Mouse (Mus musculus): Measurements from ENCODE around the gene Ccdc27. TPM values are rescaled to one million over a fixed set of nuclear protein-coding genes. Genes with fewer than 3 reads are reported as not detected.
A peak's percentile ranks its signal among the peaks of the same experiment; 100 is the strongest.

Ccdc27 gene
- polyA plus RNA-seq (2016; fragmentation: Nextera tagmentation; extraction: Ambion mirVana), result 0.06 and 0.13 TPM in 2 replicates

DNA sequence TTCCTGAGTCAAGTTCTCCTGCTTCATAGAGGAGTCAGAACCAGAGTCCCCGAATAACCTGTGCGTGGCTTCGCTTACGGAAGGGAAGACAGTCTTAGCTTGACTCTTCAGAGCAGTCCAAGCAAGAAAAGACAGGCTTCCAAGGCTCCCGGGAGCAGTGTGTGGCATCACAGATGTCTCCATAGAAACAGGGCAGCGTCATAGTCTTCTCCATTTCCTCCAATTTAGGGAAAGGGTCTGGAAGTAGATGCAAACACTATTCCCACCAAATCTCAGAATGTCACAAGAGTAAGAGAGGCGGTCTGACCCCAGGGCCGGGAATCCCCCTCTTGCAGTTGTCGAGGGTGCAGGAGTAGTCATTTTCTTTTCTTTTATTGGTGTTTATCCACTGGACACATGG lies at the start of gene Ccdc27:
Gene Ccdc27 (minus strand): TSS at position 101 of the 400 bp plus-strand sequence.
- Histone ChIP-seq H3K27ac (no peak within 1 kb of the TSS), H3K27me3 (replicated peaks) (peaks cover 14% of the 10 kb centered on the region; the same call in 1 of the 2 replicates), H3K4me2 (no peak within 1 kb of the TSS), H3K36me3 (no peaks in the 10 kb centered on the region), H3K9ac (no peak within 1 kb of the TSS), H3K4me1 (no peaks in the 10 kb centered on the region), H3K9me3 (replicated peaks) (no peaks in the 10 kb centered on the region), H3K4me3 (no peak within 1 kb of the TSS)
- WGBS (ENCODE audit: insufficient replicate concordance), result 73% methylated on average over 9 of the region's 9 CpGs
- no peak for ATAC-seq

GRCm38 (mm10) chr4:154091356-154091755 lies 48.9 kb upstream of the Ccdc27 start:
- no peaks in the 10 kb centered on the region for H3K36me3 ChIP-seq
- WGBS (ENCODE audit: insufficient replicate concordance), result 60% methylated on average over 8 of the region's 8 CpGs
- no peak for ATAC-seq
- no peak overlapping the region for H3K9ac ChIP-seq
- H3K4me3 ChIP-seq, result no peak overlapping the region
- H3K27me3 ChIP-seq (replicated peaks), result peaks cover 89% of the 10 kb centered on the region
- no peak overlapping the region for H3K27ac ChIP-seq
- H3K4me2 ChIP-seq, result no peak overlapping the region
- no peaks in the 10 kb centered on the region for H3K4me1 ChIP-seq
- H3K9me3 ChIP-seq (replicated peaks), result no peaks in the 10 kb centered on the region

DNA sequence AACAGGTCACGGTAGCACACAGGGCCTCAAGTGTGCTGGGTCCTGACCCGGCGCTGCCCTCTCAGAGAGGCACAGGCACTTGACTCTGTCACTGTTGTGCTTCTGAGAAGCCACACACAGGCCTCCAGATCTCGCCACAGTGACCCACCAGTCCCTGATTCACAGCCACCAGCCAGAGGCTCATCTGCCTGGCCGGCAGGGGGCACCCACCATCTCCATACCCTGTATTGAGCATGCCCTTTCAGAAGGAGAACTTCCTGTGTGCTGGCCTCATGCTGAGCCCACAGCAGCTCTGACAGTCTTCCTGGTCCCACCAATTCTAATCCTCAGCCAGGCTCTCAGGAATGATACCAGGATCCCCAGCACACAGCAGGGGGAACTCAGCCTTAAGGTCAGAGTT lies 46.7 kb upstream of the Ccdc27 start:
- Histone ChIP-seq H3K4me1 (no peaks in the 10 kb centered on the region), H3K27me3 (replicated peaks) (peaks cover 83% of the 10 kb centered on the region), H3K9ac (no peak overlapping the region), H3K36me3 (no peaks in the 10 kb centered on the region), H3K27ac (no peak overlapping the region), H3K9me3 (replicated peaks) (no peaks in the 10 kb centered on the region), H3K4me3 (no peak overlapping the region), H3K4me2 (no peak overlapping the region)
- 0 out of 2 replicates have a peak, but pooled peaks have one; percentile 22 for ATAC-seq
- 44% methylated on average over 5 of the region's 5 CpGs for WGBS (ENCODE audit: insufficient replicate concordance)

DNA sequence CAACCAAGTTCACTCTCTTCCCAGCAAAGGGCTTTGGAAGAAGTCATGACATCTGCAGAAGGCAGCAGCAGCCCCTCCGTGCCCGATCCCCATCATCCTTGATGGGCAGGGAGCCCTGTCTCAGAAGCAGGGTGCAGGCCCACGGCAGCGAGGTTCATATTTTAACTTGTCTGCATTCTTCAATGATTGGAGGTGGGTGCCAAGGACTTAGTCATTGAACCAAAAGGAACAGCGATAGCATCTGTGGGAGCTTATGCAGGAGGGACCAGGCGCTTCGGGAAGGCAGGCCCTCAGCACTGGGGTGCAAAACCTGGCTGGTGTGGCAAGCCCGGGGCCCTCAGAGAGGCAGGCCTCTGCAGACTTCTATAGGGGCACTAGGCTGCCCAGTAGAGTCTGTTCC lies 44.0 kb upstream of the Ccdc27 start:
- no peak overlapping the region for H3K9ac ChIP-seq
- H3K4me2 ChIP-seq, result no peak overlapping the region
- no peak overlapping the region for H3K27ac ChIP-seq
- H3K9me3 ChIP-seq (replicated peaks), result no peaks in the 10 kb centered on the region
- no peaks in the 10 kb centered on the region for H3K36me3 ChIP-seq
- no peaks in the 10 kb centered on the region for H3K4me1 ChIP-seq
- no peak overlapping the region for H3K4me3 ChIP-seq
- no peak for ATAC-seq
- 69% methylated on average over 8 of the region's 8 CpGs for WGBS (ENCODE audit: insufficient replicate concordance)
- peaks cover 70% of the 10 kb centered on the region for H3K27me3 ChIP-seq (replicated peaks)

- Histone ChIP-seq H3K27me3 (replicated peaks) (peaks cover 70% of the 10 kb centered on the region), H3K36me3 (no peaks in the 10 kb centered on the region), H3K9ac (no peak overlapping the region), H3K4me3 (no peak overlapping the region), H3K27ac (no peak overlapping the region), H3K4me2 (no peak overlapping the region), H3K9me3 (replicated peaks) (no peaks in the 10 kb centered on the region), H3K4me1 (no peaks in the 10 kb centered on the region)
- ATAC-seq, result no peak
- 56% methylated on average over 3 of the region's 3 CpGs for WGBS (ENCODE audit: insufficient replicate concordance)
Measured at GRCm38 (mm10) chr4:154085856-154086255, 43.4 kb upstream of the Ccdc27 start.

- H3K27ac ChIP-seq, result no peak overlapping the region
- ATAC-seq, result no peak
- H3K4me3 ChIP-seq, result no peak overlapping the region
- no peaks in the 10 kb centered on the region for H3K9me3 ChIP-seq (replicated peaks)
- no peak overlapping the region for H3K4me2 ChIP-seq
- no peaks in the 10 kb centered on the region for H3K4me1 ChIP-seq
- 13% methylated on average over 1 of the region's 1 CpGs for WGBS (ENCODE audit: insufficient replicate concordance)
- H3K27me3 ChIP-seq (replicated peaks), result peaks cover 72% of the 10 kb centered on the region
- no peak overlapping the region for H3K9ac ChIP-seq
- no peaks in the 10 kb centered on the region for H3K36me3 ChIP-seq
Measured at GRCm38 (mm10) chr4:154081974-154082373, 39.5 kb upstream of the Ccdc27 start.

DNA sequence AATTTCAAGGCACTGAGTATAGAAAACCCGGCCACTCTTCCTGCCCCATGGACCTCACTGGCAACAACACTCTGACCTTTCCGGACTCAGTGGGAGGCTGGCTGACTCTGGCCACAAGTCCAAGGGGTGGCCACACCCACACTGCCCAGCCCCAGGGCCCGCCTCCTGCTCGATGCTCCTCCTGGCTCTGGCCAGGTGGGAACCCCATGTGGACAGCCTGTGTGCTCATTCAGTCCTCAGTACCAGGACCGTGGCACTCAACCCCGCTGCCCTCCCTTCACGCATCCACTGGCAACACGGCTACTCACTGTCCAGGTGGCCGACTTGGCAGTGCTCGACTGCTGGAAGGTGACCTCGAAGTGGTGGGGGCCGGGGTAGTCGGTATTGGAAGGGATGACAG lies 38.5 kb upstream of the Ccdc27 start:
- Histone ChIP-seq H3K9me3 (replicated peaks) (no peaks in the 10 kb centered on the region), H3K4me1 (no peaks in the 10 kb centered on the region), H3K4me3 (no peak overlapping the region), H3K27ac (no peak overlapping the region), H3K27me3 (replicated peaks) (peaks cover 64% of the 10 kb centered on the region), H3K9ac (no peak overlapping the region), H3K4me2 (peak overlapping the region; percentile 21; the same call in 1 of the 2 replicates), H3K36me3 (no peaks in the 10 kb centered on the region)
- ATAC-seq, result peak; percentile 72
- 3% methylated on average over 13 of the region's 13 CpGs for WGBS (ENCODE audit: insufficient replicate concordance)

DNA sequence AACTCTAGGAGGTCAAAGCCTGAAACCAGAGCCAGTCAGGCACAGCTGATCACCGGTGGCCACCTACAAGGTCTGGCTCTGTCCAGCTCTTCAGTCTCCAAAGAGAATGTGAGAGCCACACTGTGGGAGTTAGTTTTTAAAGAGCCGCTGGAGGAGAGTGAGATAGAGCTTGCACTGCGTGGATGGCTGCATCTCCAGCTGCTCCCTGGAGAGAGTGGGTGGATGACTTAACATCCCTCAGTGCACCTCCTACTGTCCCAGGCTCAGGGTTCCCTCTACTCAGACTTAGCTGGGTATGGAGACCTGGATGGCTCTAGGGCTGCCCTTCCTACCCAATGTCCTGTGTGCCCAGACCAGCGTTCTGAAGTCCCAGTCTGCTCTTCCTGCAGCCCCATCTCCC lies 37.7 kb upstream of the Ccdc27 start:
- H3K4me2 ChIP-seq, result no peak overlapping the region
- H3K27ac ChIP-seq, result no peak overlapping the region
- H3K36me3 ChIP-seq, result no peaks in the 10 kb centered on the region
- H3K4me1 ChIP-seq, result no peaks in the 10 kb centered on the region
- 45% methylated on average over 4 of the region's 4 CpGs for WGBS (ENCODE audit: insufficient replicate concordance)
- H3K9me3 ChIP-seq (replicated peaks), result no peaks in the 10 kb centered on the region
- peaks cover 61% of the 10 kb centered on the region for H3K27me3 ChIP-seq (replicated peaks)
- no peak overlapping the region for H3K4me3 ChIP-seq
- no peak overlapping the region for H3K9ac ChIP-seq
- no peak for ATAC-seq

DNA sequence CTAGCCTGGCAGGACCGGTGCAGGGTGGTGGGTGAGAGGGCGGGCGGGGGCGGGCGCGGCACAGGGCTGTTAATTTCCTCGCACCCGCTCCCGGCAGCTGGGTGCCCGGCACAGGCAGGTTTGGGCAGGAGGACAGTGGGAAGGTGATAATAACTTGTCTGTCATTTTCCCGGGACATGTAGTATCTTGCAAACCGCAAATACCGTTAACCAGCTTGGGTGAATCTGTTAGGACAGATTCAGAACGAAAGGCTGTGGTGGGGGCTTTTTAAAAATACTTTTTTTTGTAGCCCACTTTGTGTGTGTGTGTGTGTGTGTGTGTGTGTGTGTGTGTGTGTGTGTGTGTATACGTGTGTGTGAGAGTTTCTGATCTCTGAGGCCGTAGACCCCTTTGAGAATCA lies 29.5 kb upstream of the Ccdc27 start:
- Histone ChIP-seq H3K9me3 (replicated peaks) (no peaks in the 10 kb centered on the region), H3K9ac (no peak overlapping the region), H3K27me3 (replicated peaks) (peaks cover 69% of the 10 kb centered on the region), H3K4me1 (no peaks in the 10 kb centered on the region), H3K4me3 (no peak overlapping the region), H3K4me2 (no peak overlapping the region), H3K36me3 (no peaks in the 10 kb centered on the region), H3K27ac (no peak overlapping the region)
- WGBS (ENCODE audit: insufficient replicate concordance), result 13% methylated on average over 15 of the region's 16 CpGs
- no peak for ATAC-seq

GRCm38 (mm10) chr4:154071521-154071920 lies 29.0 kb upstream of the Ccdc27 start:
- H3K4me1 ChIP-seq, result no peaks in the 10 kb centered on the region
- H3K36me3 ChIP-seq, result no peaks in the 10 kb centered on the region
- H3K27ac ChIP-seq, result no peak overlapping the region
- no peaks in the 10 kb centered on the region for H3K9me3 ChIP-seq (replicated peaks)
- no peak overlapping the region for H3K4me2 ChIP-seq
- 4% methylated on average over 15 of the region's 20 CpGs for WGBS (ENCODE audit: insufficient replicate concordance)
- H3K4me3 ChIP-seq, result no peak overlapping the region
- peaks cover 74% of the 10 kb centered on the region for H3K27me3 ChIP-seq (replicated peaks)
- no peak overlapping the region for H3K9ac ChIP-seq
- ATAC-seq, result no peak

DNA sequence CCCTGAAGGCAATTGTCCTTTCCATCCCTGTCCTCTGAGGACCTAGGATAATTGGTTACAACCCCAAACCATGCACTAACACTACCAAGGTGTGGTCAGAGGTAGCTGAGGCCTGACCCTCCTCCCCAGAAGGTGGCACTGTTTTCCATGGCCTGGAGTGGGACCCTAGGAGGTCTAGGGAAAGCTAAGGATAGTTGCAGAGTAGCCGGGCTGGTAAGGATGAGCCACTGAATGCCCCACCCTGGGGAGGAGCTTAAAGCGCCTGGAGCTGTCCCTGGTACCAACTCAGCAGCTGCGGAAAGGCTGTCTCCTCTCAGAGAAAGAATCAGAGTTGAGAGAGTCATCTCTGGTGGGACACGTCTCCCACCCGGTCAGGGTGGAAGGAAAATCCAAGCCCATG lies 28.4 kb upstream of the Ccdc27 start:
- Histone ChIP-seq H3K4me1 (no peaks in the 10 kb centered on the region), H3K4me2 (no peak overlapping the region), H3K27me3 (replicated peaks) (peaks cover 74% of the 10 kb centered on the region), H3K9ac (no peak overlapping the region), H3K9me3 (replicated peaks) (no peaks in the 10 kb centered on the region), H3K36me3 (no peaks in the 10 kb centered on the region), H3K27ac (no peak overlapping the region), H3K4me3 (no peak overlapping the region)
- ATAC-seq, result 0 out of 2 replicates have a peak, but pooled peaks have one; percentile 20
- 3% methylated on average over 5 of the region's 5 CpGs for WGBS (ENCODE audit: insufficient replicate concordance)

- Histone ChIP-seq H3K27me3 (replicated peaks) (peaks cover 53% of the 10 kb centered on the region), H3K4me1 (no peaks in the 10 kb centered on the region), H3K36me3 (no peaks in the 10 kb centered on the region), H3K4me3 (no peak overlapping the region), H3K9me3 (replicated peaks) (no peaks in the 10 kb centered on the region), H3K9ac (no peak overlapping the region), H3K4me2 (no peak overlapping the region), H3K27ac (no peak overlapping the region)
- ATAC-seq, result peak; percentile 30
- WGBS (ENCODE audit: insufficient replicate concordance), result 46% methylated on average over 14 of the region's 14 CpGs
Measured at GRCm38 (mm10) chr4:154064827-154065773, 22.6 kb upstream of the Ccdc27 start.

Data from liver, embryonic 12.5 days (tissue).